13 mouse cellular contexts compared by ENCODE assay signal in genomic region chr11:87955144-87955543, GRCm38 (mm10). TPM values are rescaled to one million over a fixed set of nuclear protein-coding genes. Genes with fewer than 3 reads are reported as not detected.
DNase-seq lines count a peak whose midpoint lies in the region; ATAC-seq and TF ChIP-seq lines count a peak whose summit lies in the region.
"Had no signal": no experiment of that assay in that cellular context is flagged by ENCODE, and none has a peak within 500 bp of the region (broad histone marks: within the 10 kb centered on the region; RNA-seq: fewer than 3 reads in every experiment).

No protein-coding gene starts in this region.

- no peak for TF ChIP-seq EP300 in heart, postnatal 0 days (IDR thresholded peaks at IDR 0.05; ENCODE audit: low read depth)
- TF ChIP-seq EP300 in stomach, postnatal 0 days (optimal IDR thresholded peaks at IDR 0.05) = no peak

- no peaks in the 10 kb centered on the region for H3K9me3 ChIP-seq in heart, postnatal 0 days (replicated peaks; ENCODE audit: control insufficient read depth, low read length)
- no peaks in the 10 kb centered on the region for H3K9me3 ChIP-seq in neural tube, embryonic 11.5 days (ENCODE audit: control insufficient read depth, low read length)
- H3K9me3 ChIP-seq in neural tube, embryonic 15.5 days (replicated peaks) = no peaks in the 10 kb centered on the region
- H3K9me3 ChIP-seq in stomach, postnatal 0 days (ENCODE audit: control insufficient read depth, low read length) = no peaks in the 10 kb centered on the region
- H3K9me3 ChIP-seq: intestine, embryonic 15.5 days; liver, embryonic 13.5 days had no signal

- H3K27me3 ChIP-seq in heart, postnatal 0 days (ENCODE audit: control insufficient read depth, insufficient read depth, low read length) = 0 out of 2 replicates have a peak, but pooled peaks cover 2% of the 10 kb centered on the region
- no peaks in the 10 kb centered on the region for H3K27me3 ChIP-seq in neural tube, embryonic 11.5 days (ENCODE audit: control insufficient read depth, insufficient read depth, low read length)
- H3K27me3 ChIP-seq in neural tube, embryonic 15.5 days (replicated peaks) = 0 out of 2 replicates have a peak, but pooled peaks cover 4% of the 10 kb centered on the region
- no peaks in the 10 kb centered on the region for H3K27me3 ChIP-seq in stomach, postnatal 0 days (ENCODE audit: control insufficient read depth, insufficient read depth, low read length)
- H3K27me3 ChIP-seq: intestine, embryonic 15.5 days; liver, embryonic 13.5 days had no signal

- H3K4me3 ChIP-seq in heart, postnatal 0 days (ENCODE audit: low read depth, low read length) = no peak overlapping the region
- no peak overlapping the region for H3K4me3 ChIP-seq in neural tube, embryonic 11.5 days (ENCODE audit: low read depth, low read length)
- H3K4me3 ChIP-seq in neural tube, embryonic 15.5 days (replicated peaks) = no peak overlapping the region
- no peak overlapping the region for H3K4me3 ChIP-seq in stomach, postnatal 0 days (ENCODE audit: low read depth, low read length)
- H3K4me3 ChIP-seq: intestine, embryonic 15.5 days; liver, embryonic 13.5 days had no signal

- H3K27ac ChIP-seq in heart, postnatal 0 days (ENCODE audit: low read depth) = no peak overlapping the region
- H3K27ac ChIP-seq in neural tube, embryonic 11.5 days (ENCODE audit: low read depth, low read length) = no peak overlapping the region
- H3K27ac ChIP-seq in neural tube, embryonic 15.5 days (replicated peaks) = no peak overlapping the region
- H3K27ac ChIP-seq in stomach, postnatal 0 days (replicated peaks) = no peak overlapping the region
- H3K27ac ChIP-seq: intestine, embryonic 15.5 days; liver, embryonic 13.5 days had no signal

- no peaks in the 10 kb centered on the region for H3K4me1 ChIP-seq in heart, postnatal 0 days (ENCODE audit: control insufficient read depth, insufficient read depth)
- no peaks in the 10 kb centered on the region for H3K4me1 ChIP-seq in neural tube, embryonic 11.5 days (ENCODE audit: control insufficient read depth, insufficient read depth, low read length)
- H3K4me1 ChIP-seq in neural tube, embryonic 15.5 days = no peaks in the 10 kb centered on the region
- no peaks in the 10 kb centered on the region for H3K4me1 ChIP-seq in stomach, postnatal 0 days (replicated peaks; ENCODE audit: control insufficient read depth, insufficient read depth)
- H3K4me1 ChIP-seq: intestine, embryonic 15.5 days; liver, embryonic 13.5 days had no signal

- no peak for DNase-seq in heart, postnatal 0 days (ENCODE audit: low spot score)
- no peak for DNase-seq in heart, adult 8-10 months (ENCODE audit: low spot score)
- DNase-seq in neural tube, embryonic 11.5 days (ENCODE audit: low spot score) = peak; percentile 48
- peak; percentile 49 for DNase-seq in ZHBTc4 (ENCODE audit: low read depth, low spot score)
- DNase-seq in stomach, postnatal 0 days (ENCODE audit: low spot score) = no peak
- DNase-seq in thymus, postnatal 4 days = no peak
- DNase-seq: heart, adult 18-20 months; liver, embryonic 13.5 days; thymus, postnatal 25 days had no signal

- H3K36me3 ChIP-seq in heart, postnatal 0 days (replicated peaks; ENCODE audit: control insufficient read depth, insufficient read depth, low read length) = no peaks in the 10 kb centered on the region
- H3K36me3 ChIP-seq in neural tube, embryonic 11.5 days (ENCODE audit: control insufficient read depth, insufficient read depth, low read length) = no peaks in the 10 kb centered on the region
- no peaks in the 10 kb centered on the region for H3K36me3 ChIP-seq in neural tube, embryonic 15.5 days
- H3K36me3 ChIP-seq in stomach, postnatal 0 days (ENCODE audit: control insufficient read depth, insufficient read depth, low read length) = no peaks in the 10 kb centered on the region
- H3K36me3 ChIP-seq: intestine, embryonic 15.5 days; liver, embryonic 13.5 days had no signal

- no peak overlapping the region for H3K4me2 ChIP-seq in heart, postnatal 0 days (ENCODE audit: low read depth, low read length)
- no peak overlapping the region for H3K4me2 ChIP-seq in neural tube, embryonic 11.5 days (ENCODE audit: low read depth)
- H3K4me2 ChIP-seq in neural tube, embryonic 15.5 days = no peak overlapping the region
- H3K4me2 ChIP-seq in stomach, postnatal 0 days (replicated peaks; ENCODE audit: low read depth) = no peak overlapping the region
- H3K4me2 ChIP-seq: intestine, embryonic 15.5 days; liver, embryonic 13.5 days had no signal

- no peak for ATAC-seq in heart, postnatal 0 days (ENCODE audit: insufficient read depth, low read depth)
- ATAC-seq in neural tube, embryonic 11.5 days (ENCODE audit: insufficient read depth, low FRiP score, low TSS enrichment) = no peak
- ATAC-seq in neural tube, embryonic 15.5 days (ENCODE audit: low FRiP score) = no peak
- no peak for ATAC-seq in stomach, postnatal 0 days (ENCODE audit: low FRiP score, low TSS enrichment)
- ATAC-seq in inflammation-experienced regulatory T-cells, adult 6 months = no peak
- ATAC-seq: intestine, embryonic 15.5 days had no signal

- peak; percentile 49 for TF ChIP-seq CTCF in heart, postnatal 0 days (IDR thresholded peaks at IDR 0.05; ENCODE audit: low read depth)
- peak; percentile 70 for TF ChIP-seq CTCF in stomach, postnatal 0 days (IDR thresholded peaks at IDR 0.05; ENCODE audit: low read depth)

- 2% methylated on average over 1 of the region's 1 CpGs for WGBS in heart, postnatal 0 days
- WGBS in neural tube, embryonic 11.5 days = 10% methylated on average over 1 of the region's 1 CpGs
- WGBS in neural tube, embryonic 15.5 days = 11% methylated on average over 1 of the region's 1 CpGs
- WGBS in stomach, postnatal 0 days = 11% methylated on average over 1 of the region's 1 CpGs

- no peak overlapping the region for H3K9ac ChIP-seq in heart, postnatal 0 days (replicated peaks; ENCODE audit: low read depth, low read length)
- no peak overlapping the region for H3K9ac ChIP-seq in neural tube, embryonic 11.5 days (ENCODE audit: low read length)
- H3K9ac ChIP-seq in neural tube, embryonic 15.5 days (replicated peaks) = no peak overlapping the region
- no peak overlapping the region for H3K9ac ChIP-seq in stomach, postnatal 0 days (ENCODE audit: low read length)
- H3K9ac ChIP-seq: intestine, embryonic 15.5 days; liver, embryonic 13.5 days had no signal

RNA-seq across cellular contexts. Expression of gene Dynll2, which starts 32.2 kb away (rescaled TPM):
- 18.6 and 20.7 TPM in 2 replicates for total RNA-seq in heart, postnatal 0 days (2014; rRNA removed; ENCODE audit: low replicate concordance)
- 32.9 and 33.0 TPM in 2 replicates for polyA plus RNA-seq in heart, postnatal 0 days (2015; fragmentation: Nextera tagmentation; extraction: Ambion mirVana)
- total RNA-seq in heart, adult 8-10 months (2022) = 100 to 1,000 TPM; 414 to 471 (median 442) TPM
- 22.9 and 25.7 TPM in 2 replicates for polyA plus RNA-seq in neural tube, embryonic 11.5 days (2014; fragmentation: Nextera tagmentation; extraction: Ambion mirVana)
- 57.6 and 76.0 TPM in 2 replicates for polyA plus RNA-seq in neural tube, embryonic 15.5 days (2015; fragmentation: Nextera tagmentation; extraction: Ambion mirVana)
- polyA plus RNA-seq in stomach, postnatal 0 days (2015; fragmentation: Nextera tagmentation; extraction: Ambion mirVana) = 14.7 and 14.8 TPM in 2 replicates
- polyA plus RNA-seq in inflammation-experienced regulatory T-cells, adult 6 months (2017; shearing (Covaris generic)) = 1 to 10 TPM; 1.7 to 7.1 (median 3.9) TPM

RNA-seq across cellular contexts. Expression of gene Olfr464, which starts 34.4 kb away (rescaled TPM):
- not detected in 2 replicates for total RNA-seq in heart, postnatal 0 days (2014; rRNA removed; ENCODE audit: low replicate concordance)
- polyA plus RNA-seq in heart, postnatal 0 days (2015; fragmentation: Nextera tagmentation; extraction: Ambion mirVana) = not detected in 2 replicates
- total RNA-seq in heart, adult 8-10 months (2022) = not detected
- polyA plus RNA-seq in neural tube, embryonic 11.5 days (2014; fragmentation: Nextera tagmentation; extraction: Ambion mirVana) = not detected in 2 replicates
- polyA plus RNA-seq in neural tube, embryonic 15.5 days (2015; fragmentation: Nextera tagmentation; extraction: Ambion mirVana) = 0.08 and 0.13 TPM in 2 replicates
- not detected in 2 replicates for polyA plus RNA-seq in stomach, postnatal 0 days (2015; fragmentation: Nextera tagmentation; extraction: Ambion mirVana)
- not detected for polyA plus RNA-seq in inflammation-experienced regulatory T-cells, adult 6 months (2017; shearing (Covaris generic))
- total RNA-seq: heart, adult 18-20 months; layer of hippocampus, postnatal 10 days had no signal
- polyA plus RNA-seq: intestine, embryonic 15.5 days; liver, embryonic 13.5 days had no signal

RNA-seq across cellular contexts. Expression of gene Olfr463, which starts 58.0 kb away (rescaled TPM):
- not detected in 2 replicates for total RNA-seq in heart, postnatal 0 days (2014; rRNA removed; ENCODE audit: low replicate concordance)
- polyA plus RNA-seq in heart, postnatal 0 days (2015; fragmentation: Nextera tagmentation; extraction: Ambion mirVana) = not detected in 2 replicates
- not detected for total RNA-seq in heart, adult 8-10 months (2022)
- not detected in 2 replicates for polyA plus RNA-seq in neural tube, embryonic 11.5 days (2014; fragmentation: Nextera tagmentation; extraction: Ambion mirVana)
- not detected in 2 replicates for polyA plus RNA-seq in neural tube, embryonic 15.5 days (2015; fragmentation: Nextera tagmentation; extraction: Ambion mirVana)
- not detected in 2 replicates for polyA plus RNA-seq in stomach, postnatal 0 days (2015; fragmentation: Nextera tagmentation; extraction: Ambion mirVana)
- polyA plus RNA-seq in inflammation-experienced regulatory T-cells, adult 6 months (2017; shearing (Covaris generic)) = not detected
- total RNA-seq: heart, adult 18-20 months; layer of hippocampus, postnatal 10 days had no signal
- polyA plus RNA-seq: intestine, embryonic 15.5 days; liver, embryonic 13.5 days had no signal

Comparison
In these comparisons a context has a peak if more than half of its experiments do, and no peak if none do; other contexts are left out.
1. DNase-seq: peak in neural tube, embryonic 11.5 days (single experiment) and ZHBTc4 (single experiment); none in heart, postnatal 0 days (single experiment), heart, adult 8-10 months (single experiment), stomach, postnatal 0 days (single experiment) and thymus, postnatal 4 days (single experiment).